Mouse (Mus musculus): ENCODE data around the gene N4bp2l1. TPM values are rescaled to one million over a fixed set of nuclear protein-coding genes. Genes with fewer than 3 reads are reported as not detected.

The N4bp2l1 gene
- polyA plus RNA-seq, 1 experiment = 29.0 TPM

DNA sequence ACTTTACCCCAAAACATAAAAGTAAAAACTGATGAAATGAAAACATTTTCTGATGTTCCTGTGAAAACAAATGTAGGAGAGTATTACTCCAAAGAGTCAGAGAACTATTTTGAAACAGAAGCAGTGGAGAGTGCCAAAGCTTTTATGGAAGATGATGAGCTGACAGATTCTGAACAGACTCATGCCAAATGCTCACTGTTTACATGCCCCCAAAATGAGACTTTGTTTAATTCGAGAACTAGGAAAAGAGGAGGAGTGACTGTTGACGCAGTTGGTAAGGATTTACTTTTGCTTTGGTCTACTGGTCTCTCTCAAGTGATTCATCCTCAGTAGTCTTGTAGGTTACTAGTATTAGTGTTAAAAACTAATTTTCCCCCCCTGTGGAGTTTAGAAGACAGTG, 53.8 kb downstream of the N4bp2l1 start:
- no peak overlapping the region for H3K4me3 ChIP-seq (ENCODE audit: extremely low read depth, insufficient read depth, insufficient read length)
- no peak overlapping the region for H3K27ac ChIP-seq (ENCODE audit: insufficient read depth, low read length)
- TF ChIP-seq POLR2A (IDR thresholded peaks at IDR 0.05; ENCODE audit: low read depth, low read length) = no peak
- TF ChIP-seq CTCF (IDR thresholded peaks at IDR 0.05; ENCODE audit: extremely low read depth, insufficient read depth, insufficient read length, insufficient replicate concordance) = no peak
- no peaks in the 10 kb centered on the region for H3K4me1 ChIP-seq (ENCODE audit: control insufficient read depth, insufficient read depth, insufficient read length)
- WGBS = 90% methylated on average over 2 of the region's 2 CpGs
- no peaks in the 10 kb centered on the region for H3K27me3 ChIP-seq (ENCODE audit: control insufficient read depth, insufficient read depth, low read length)
- no peak for DNase-seq (ENCODE audit: low read depth in 1 of 2, low spot score in 2 of 2)
- H3K36me3 ChIP-seq (ENCODE audit: control insufficient read depth, insufficient read depth, low read length) = peaks cover 2% of the 10 kb centered on the region; the same call in 1 of the 2 replicates

DNA sequence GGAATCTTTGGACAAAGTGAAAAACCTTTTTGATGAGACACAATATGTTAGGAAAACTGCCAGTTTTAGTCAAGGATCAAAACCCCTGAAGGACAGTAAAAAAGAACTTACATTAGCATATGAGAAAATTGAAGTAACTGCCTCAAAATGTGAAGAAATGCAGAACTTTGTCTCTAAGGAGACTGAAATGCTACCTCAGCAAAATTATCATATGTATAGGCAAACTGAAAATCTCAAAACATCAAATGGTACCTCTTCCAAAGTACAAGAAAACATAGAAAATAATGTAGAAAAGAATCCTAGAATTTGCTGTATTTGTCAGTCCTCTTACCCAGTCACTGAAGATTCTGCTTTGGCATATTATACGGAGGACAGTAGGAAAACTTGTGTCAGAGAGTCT, 55.7 kb downstream of the N4bp2l1 start:
- TF ChIP-seq POLR2A (IDR thresholded peaks at IDR 0.05; ENCODE audit: low read depth, low read length) (no peak), CTCF (IDR thresholded peaks at IDR 0.05; ENCODE audit: extremely low read depth, insufficient read depth, insufficient read length, insufficient replicate concordance) (no peak)
- H3K27ac ChIP-seq (ENCODE audit: insufficient read depth, low read length) = no peak overlapping the region
- no peaks in the 10 kb centered on the region for H3K27me3 ChIP-seq (ENCODE audit: control insufficient read depth, insufficient read depth, low read length)
- no peak for DNase-seq (ENCODE audit: low read depth in 1 of 2, low spot score in 2 of 2)
- WGBS = 100% methylated on average over 1 of the region's 1 CpGs
- no peaks in the 10 kb centered on the region for H3K4me1 ChIP-seq (ENCODE audit: control insufficient read depth, insufficient read depth, insufficient read length)
- no peak overlapping the region for H3K4me3 ChIP-seq (ENCODE audit: extremely low read depth, insufficient read depth, insufficient read length)
- peaks cover 2% of the 10 kb centered on the region; the same call in 1 of the 2 replicates for H3K36me3 ChIP-seq (ENCODE audit: control insufficient read depth, insufficient read depth, low read length)

DNA sequence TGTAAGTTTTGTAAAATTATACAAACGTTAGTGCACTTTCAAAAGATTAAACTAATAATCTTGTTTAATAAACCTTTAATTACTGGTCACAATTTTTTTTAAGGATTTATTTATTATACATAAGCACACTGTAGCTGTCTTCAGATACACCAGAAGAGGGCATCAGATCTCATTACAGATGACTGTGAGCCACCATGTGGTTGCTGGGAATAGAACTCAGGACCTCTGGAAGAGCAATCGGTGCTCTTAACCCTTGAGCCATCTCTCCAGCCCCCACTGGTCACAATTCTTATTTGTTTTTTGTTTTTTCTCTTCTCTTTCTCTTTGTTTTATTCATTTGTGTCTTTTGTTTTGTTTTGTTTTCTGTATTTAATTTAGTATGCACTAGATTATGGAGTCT, 71.7 kb downstream of the N4bp2l1 start:
- no peak for TF ChIP-seq POLR2A (IDR thresholded peaks at IDR 0.05; ENCODE audit: low read depth, low read length)
- TF ChIP-seq CTCF (IDR thresholded peaks at IDR 0.05; ENCODE audit: extremely low read depth, insufficient read depth, insufficient read length, insufficient replicate concordance) = no peak
- no peak for DNase-seq (ENCODE audit: low read depth in 1 of 2, low spot score in 2 of 2)
- H3K36me3 ChIP-seq (ENCODE audit: control insufficient read depth, insufficient read depth, low read length) = no peaks in the 10 kb centered on the region
- H3K27me3 ChIP-seq (ENCODE audit: control insufficient read depth, insufficient read depth, low read length) = no peaks in the 10 kb centered on the region
- WGBS = 80% methylated on average over 2 of the region's 2 CpGs
- H3K27ac ChIP-seq (ENCODE audit: insufficient read depth, low read length) = no peak overlapping the region
- no peak overlapping the region for H3K4me3 ChIP-seq (ENCODE audit: extremely low read depth, insufficient read depth, insufficient read length)
- no peaks in the 10 kb centered on the region for H3K4me1 ChIP-seq (ENCODE audit: control insufficient read depth, insufficient read depth, insufficient read length)

DNA sequence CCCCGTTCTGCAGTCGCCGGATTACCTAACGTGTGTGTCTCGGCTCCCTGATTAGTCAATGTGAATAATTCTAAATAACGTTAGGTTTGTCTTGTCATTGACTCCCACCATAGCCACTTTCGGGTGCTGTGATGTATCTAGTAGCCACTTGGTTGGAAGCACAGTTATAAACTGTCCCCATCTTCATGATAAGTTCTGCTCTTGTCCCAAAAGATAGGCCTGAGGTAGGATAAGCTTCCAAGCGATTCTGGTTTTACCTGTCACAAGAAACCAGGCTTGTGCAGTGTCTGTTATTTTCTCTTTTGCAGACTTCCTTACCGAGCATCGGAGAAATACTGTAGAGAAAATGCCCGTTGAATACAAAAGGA, 74.1 kb downstream of the N4bp2l1 start:
- under 1% methylated on average over 11 of the region's 11 CpGs for WGBS
- H3K27me3 ChIP-seq (ENCODE audit: control insufficient read depth, insufficient read depth, low read length) = no peaks in the 10 kb centered on the region
- peak overlapping the region; percentile 94 for H3K4me3 ChIP-seq (ENCODE audit: extremely low read depth, insufficient read depth, insufficient read length)
- no peak for TF ChIP-seq POLR2A (IDR thresholded peaks at IDR 0.05; ENCODE audit: low read depth, low read length)
- no peak for TF ChIP-seq CTCF (IDR thresholded peaks at IDR 0.05; ENCODE audit: extremely low read depth, insufficient read depth, insufficient read length, insufficient replicate concordance)
- no peak for DNase-seq (ENCODE audit: low read depth in 1 of 2, low spot score in 2 of 2)
- no peaks in the 10 kb centered on the region for H3K4me1 ChIP-seq (ENCODE audit: control insufficient read depth, insufficient read depth, insufficient read length)
- no peaks in the 10 kb centered on the region for H3K36me3 ChIP-seq (ENCODE audit: control insufficient read depth, insufficient read depth, low read length)
- no peak overlapping the region for H3K27ac ChIP-seq (ENCODE audit: insufficient read depth, low read length)

DNA sequence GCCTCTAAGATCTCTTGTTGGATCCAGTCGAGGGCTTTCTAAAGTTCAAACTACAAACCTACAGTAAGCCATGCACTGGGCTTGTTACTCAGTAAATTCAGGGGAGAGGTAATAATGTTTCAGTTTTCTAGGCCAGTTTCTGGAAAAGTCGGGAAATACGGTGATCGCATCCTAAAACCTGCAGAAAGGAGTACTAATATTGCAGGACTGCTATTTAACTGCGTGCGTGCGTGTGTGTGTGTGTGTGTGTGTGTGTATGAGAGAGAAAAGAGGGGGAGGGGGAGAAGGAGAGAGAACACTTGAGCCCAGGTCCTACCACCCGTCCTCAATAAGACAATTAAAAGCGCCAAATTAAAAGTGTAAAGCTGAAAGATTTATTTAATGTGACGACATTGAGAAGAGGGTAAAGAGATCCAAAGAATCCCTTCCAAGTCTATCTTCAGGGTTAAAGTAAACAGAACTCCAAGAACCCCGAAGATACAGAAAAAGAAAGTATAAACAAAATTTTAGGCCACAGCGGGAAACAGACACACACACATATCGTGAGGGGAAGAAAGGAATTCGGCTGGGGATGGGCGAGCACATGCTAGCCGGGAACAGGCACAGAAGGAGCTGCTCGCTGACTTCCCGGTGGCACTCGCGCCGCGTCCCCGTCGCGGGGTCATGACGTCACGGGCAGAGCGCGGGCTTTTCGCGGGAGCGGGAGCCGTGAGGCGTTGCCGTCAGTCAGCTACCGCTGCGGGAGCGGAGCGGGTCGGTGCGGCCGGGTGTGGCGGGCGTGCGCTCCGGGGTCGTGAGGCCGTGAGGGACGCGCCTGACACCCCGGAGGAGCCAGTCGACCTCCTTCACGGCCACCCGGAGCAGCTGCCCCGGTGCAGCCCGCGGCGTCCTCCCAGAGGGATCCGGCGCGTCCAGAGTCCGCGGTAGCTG, 74.8 kb downstream of the N4bp2l1 start, which contains the start of gene Brca2:
TSS of gene Brca2 (plus strand) at position 694 of the 930 bp plus-strand sequence.
- DNase-seq (ENCODE audit: low read depth in 1 of 2, low spot score in 2 of 2) = peak; percentile 59 to 85
- WGBS = 5% methylated on average over 61 of the region's 63 CpGs
- peak within 1 kb of the TSS; percentile 94 for H3K4me3 ChIP-seq (ENCODE audit: extremely low read depth, insufficient read depth, insufficient read length)
- no peak within 1 kb of the TSS; the same call in 1 of the 2 replicates for H3K27ac ChIP-seq (ENCODE audit: insufficient read depth, low read length)
- TF ChIP-seq POLR2A (IDR thresholded peaks at IDR 0.05; ENCODE audit: low read depth, low read length) = peak; percentile 42
- no peak for TF ChIP-seq CTCF (IDR thresholded peaks at IDR 0.05; ENCODE audit: extremely low read depth, insufficient read depth, insufficient read length, insufficient replicate concordance)
- H3K27me3 ChIP-seq (ENCODE audit: control insufficient read depth, insufficient read depth, low read length) = no peaks in the 10 kb centered on the region
- no peaks in the 10 kb centered on the region for H3K4me1 ChIP-seq (ENCODE audit: control insufficient read depth, insufficient read depth, insufficient read length)
- H3K36me3 ChIP-seq (ENCODE audit: control insufficient read depth, insufficient read depth, low read length) = no peaks in the 10 kb centered on the region

Other genes with a start within 250 kb of the N4bp2l1 start
- not detected in 2 replicates for gene Zar1l, start 79.0 kb downstream of the N4bp2l1 start, polyA plus RNA-seq (2012; rRNA removed)
- 3.1 and 3.8 TPM in 2 replicates for gene Brca2, start 74.6 kb downstream of the N4bp2l1 start, polyA plus RNA-seq (2012; rRNA removed)
- 3.7 and 4.4 TPM in 2 replicates for gene N4bp2l2, start 69.0 kb upstream of the N4bp2l1 start, polyA plus RNA-seq (2012; rRNA removed)
- 3.2 and 3.4 TPM in 2 replicates for gene Pds5b, start 76.6 kb upstream of the N4bp2l1 start, polyA plus RNA-seq (2012; rRNA removed)